Mouse (Mus musculus) lung, postnatal 0 days (tissue): Measurements from ENCODE around the gene Tarbp2.

ENCODE experiments used
- CTCF ChIP-seq: IDR thresholded peaks from 2 replicates; pipeline ENCODE4 v1.5.1; 2016; ENCODE audit warnings: antibody characterized with exemption, mild to moderate bottlenecking
- EP300 ChIP-seq: IDR thresholded peaks from 2 replicates; pipeline ENCODE4 v1.6.1; 2016; ENCODE audit warnings: antibody characterized with exemption, mild to moderate bottlenecking, control low read depth

DNA sequence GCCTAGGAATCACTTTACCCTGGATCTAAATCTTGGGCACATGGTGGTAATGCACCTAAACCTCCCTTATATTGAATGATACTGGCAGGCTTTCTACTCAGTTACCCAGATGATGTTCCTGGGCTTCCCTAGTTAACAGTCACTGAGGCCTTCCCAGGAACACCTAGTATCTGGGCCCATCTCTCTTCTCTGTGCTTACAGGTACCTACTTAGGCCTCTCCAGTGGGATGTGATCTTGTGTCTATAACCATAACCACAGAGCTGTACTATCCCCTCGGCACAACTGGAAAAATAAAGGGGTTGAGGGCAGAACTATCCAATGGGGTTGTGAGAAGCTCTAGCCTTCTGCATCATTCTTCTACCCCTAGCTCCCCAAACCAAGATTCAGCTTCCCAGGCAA lies 11.1 kb upstream of the Tarbp2 start:
- TF ChIP-seq CTCF (no peak), EP300 (no peak)
